Mouse (Mus musculus) T-helper 17 cell (primary cell): ENCODE measurements around the gene Fuca1.

ENCODE experiments used
- in situ Hi-C, 2 experiments: fragments of 300-600 bp; cut with MboI, MseI; formaldehyde crosslinking; loops; 1 replicate in 1 of 2; 2 replicates in 1 of 2; pipeline ENCODE4 v1.15.1; 2025; ENCODE audit warnings: high pct_unique_total_duplicates in 2 of 2

The Fuca1 gene

DNA sequence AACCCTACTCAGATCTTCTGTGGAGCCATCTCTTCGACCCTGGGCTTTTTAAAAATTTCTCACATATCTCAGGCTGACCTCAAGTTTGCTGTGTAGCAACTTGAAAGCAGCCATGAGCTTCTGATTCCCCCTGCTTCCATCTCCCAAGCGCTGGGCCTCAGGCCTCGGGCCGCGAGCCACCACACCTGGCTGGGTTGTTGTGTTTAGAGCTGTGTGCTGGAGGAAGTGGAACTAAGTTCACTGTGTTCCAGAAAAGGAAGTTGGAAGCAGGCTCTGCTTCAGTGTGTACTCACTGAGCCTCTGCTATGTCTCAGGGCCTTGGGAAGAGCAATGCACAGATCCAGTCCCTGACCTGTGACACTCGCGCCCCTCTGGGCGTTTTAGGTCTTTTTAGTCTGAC, 27.6 kb downstream of the Fuca1 start:
- in situ Hi-C loops: loop anchor here in 1 of 2 experiments (5.0 kb wide), 1 partner anchor 146 kb away; no protein-coding TSS in a partner anchor

DNA sequence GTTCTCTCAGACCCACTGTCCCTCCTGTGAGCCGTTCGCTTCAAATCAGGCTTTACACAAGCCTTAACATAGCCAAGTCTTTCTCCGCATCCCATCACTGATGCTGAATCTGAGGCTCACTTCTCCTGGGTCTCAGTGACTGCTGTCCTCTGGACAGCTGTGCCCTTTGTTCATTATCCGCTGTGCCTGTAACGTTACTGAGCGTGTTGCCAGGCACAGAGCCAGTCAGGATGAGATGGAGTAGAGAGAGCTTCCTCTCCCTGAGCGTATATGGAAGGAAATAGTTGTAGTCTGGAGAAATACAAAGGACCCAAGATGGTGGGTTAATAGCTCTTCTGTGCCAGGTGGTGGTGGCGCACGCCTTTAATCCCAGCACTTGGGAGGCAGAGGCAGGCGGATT, 28.9 kb downstream of the Fuca1 start:
- in situ Hi-C loops: loop anchor here in 1 of 2 experiments (5.0 kb wide), 1 partner anchor 147 kb away; no protein-coding TSS in a partner anchor

GRCm38 (mm10) chr4:135949911-135950310, 29.4 kb downstream of the Fuca1 start:
- in situ Hi-C loops: loop anchor here in 1 of 2 experiments (5.0 to 25.0 kb wide), 2 partner anchors 148 to 212 kb away; partner anchors contain the start of gene E2f2

DNA sequence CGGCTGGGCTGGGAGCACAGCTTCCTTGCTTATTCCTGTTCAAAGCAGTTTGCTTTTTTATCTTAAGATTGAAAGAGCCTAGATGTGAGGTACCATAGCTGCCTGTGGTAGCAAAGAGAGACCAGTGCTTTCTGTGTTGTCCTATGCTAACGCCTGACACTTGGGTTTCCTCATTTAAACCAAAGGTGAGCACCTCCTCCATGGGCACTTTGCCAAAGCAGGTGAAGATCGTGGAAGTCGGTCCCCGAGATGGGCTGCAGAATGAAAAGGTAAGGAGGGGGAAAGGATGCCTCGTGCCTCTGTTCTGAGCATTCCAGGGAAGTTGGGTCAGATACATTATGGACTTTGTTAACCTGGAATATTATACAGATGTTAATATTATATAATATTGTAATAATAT, 29.8 kb downstream of the Fuca1 start:
- in situ Hi-C loops: loop anchor here in 1 of 2 experiments (25.0 kb wide), 1 partner anchor 212 kb away; the partner anchor contains the start of gene E2f2

GRCm38 (mm10) chr4:135951505-135951904, 31.0 kb downstream of the Fuca1 start:
- in situ Hi-C loops: loop anchor here in 1 of 2 experiments (25.0 kb wide), 1 partner anchor 211 kb away; the partner anchor contains the start of gene E2f2

GRCm38 (mm10) chr4:135953179-135953578, 32.6 kb downstream of the Fuca1 start:
- in situ Hi-C loops: loop anchor here in 1 of 2 experiments (25.0 kb wide), 1 partner anchor 209 kb away; the partner anchor contains the start of gene E2f2

DNA sequence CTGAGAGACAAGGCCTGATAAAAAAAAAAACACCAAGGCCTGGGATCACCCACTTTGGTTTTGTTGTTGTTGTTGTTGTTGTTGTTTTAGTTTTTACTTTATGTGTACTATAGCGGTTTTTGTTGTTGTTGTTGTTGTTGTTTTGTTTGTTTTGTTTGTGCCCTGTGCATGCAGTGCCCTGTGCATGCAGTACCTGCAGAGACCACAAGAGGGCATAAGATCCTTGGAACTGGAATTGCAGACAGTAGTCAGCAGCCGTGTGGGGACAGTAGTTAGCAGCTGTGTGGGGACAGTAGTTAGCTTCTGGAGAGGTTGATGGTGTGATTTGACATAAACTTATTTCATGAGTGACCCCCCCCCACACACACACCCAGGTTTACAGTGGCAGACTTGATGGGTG, 33.7 kb downstream of the Fuca1 start:
- in situ Hi-C loops: loop anchor here in 1 of 2 experiments (25.0 kb wide), 1 partner anchor 208 kb away; the partner anchor contains the start of gene E2f2

- in situ Hi-C loops: loop anchor here in 1 of 2 experiments (25.0 kb wide), 1 partner anchor 206 kb away; the partner anchor contains the start of gene E2f2
These were observed 35.4 kb downstream of the Fuca1 start for GRCm38 (mm10) chr4:135955886-135956285.

- in situ Hi-C loops: loop anchor here in 1 of 2 experiments (25.0 kb wide), 1 partner anchor 204 kb away; the partner anchor contains the start of gene E2f2
These were observed 37.8 kb downstream of the Fuca1 start for GRCm38 (mm10) chr4:135958354-135958753.

- in situ Hi-C loops: loop anchor here in 1 of 2 experiments (25.0 kb wide), 1 partner anchor 202 kb away; the partner anchor contains the start of gene E2f2
These were observed 40.2 kb downstream of the Fuca1 start for GRCm38 (mm10) chr4:135960717-135961116.

DNA sequence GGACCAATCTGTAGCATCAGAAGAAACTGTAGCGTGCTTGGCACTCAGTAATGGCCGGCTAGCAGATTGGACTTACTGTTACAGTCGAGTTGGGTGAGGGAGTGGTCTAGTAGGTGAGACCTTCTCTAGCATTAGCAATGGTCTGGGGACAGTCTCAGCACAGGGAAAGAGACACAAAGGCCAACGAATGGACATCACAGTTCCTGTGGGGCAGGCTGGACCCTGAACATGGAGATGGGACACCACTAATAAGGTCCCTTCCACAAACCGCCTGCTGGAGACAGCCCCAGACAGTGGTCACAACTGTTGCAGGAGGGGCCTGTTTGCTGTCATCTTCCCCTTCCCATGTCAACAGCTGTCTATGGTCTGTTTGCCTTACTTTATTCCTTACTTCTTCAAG, 41.2 kb downstream of the Fuca1 start:
- in situ Hi-C loops: loop anchor here in 1 of 2 experiments (25.0 kb wide), 1 partner anchor 201 kb away; the partner anchor contains the start of gene E2f2

DNA sequence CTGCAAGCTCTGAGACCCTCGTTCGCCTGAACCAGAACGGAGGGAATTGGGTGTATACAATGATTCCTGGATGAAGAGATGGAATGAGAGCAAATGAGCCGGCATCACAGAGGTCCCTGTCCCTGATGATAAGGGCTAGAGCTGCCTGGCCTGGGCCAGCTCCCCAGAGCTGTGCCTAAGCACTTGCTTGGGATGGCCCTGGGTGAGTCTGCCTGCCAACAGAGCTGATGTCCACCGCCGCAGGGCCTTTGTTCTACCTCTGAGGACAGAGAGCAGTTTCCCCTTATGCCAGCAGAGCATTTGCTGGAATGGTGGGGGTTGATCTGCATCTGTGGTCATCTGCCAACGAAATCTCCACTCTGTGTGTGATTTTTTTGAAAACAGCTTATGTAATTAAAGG, 41.7 kb downstream of the Fuca1 start:
- in situ Hi-C loops: loop anchor here in 1 of 2 experiments (25.0 kb wide), 1 partner anchor 200 kb away; the partner anchor contains the start of gene E2f2

- in situ Hi-C loops: loop anchor here in 1 of 2 experiments (25.0 kb wide), 1 partner anchor 199 kb away; the partner anchor contains the start of gene E2f2
These were observed 42.4 kb downstream of the Fuca1 start for GRCm38 (mm10) chr4:135962946-135963345.

- in situ Hi-C loops: loop anchor here in 1 of 2 experiments (25.0 kb wide), 1 partner anchor 199 kb away; the partner anchor contains the start of gene E2f2
These were observed 43.1 kb downstream of the Fuca1 start, which contains the start of gene Gale for GRCm38 (mm10) chr4:135963457-135964193. TSS of gene Gale (plus strand) at chr4:135963727.

GRCm38 (mm10) chr4:135964426-135964825, 43.9 kb downstream of the Fuca1 start:
- in situ Hi-C loops: loop anchor here in 1 of 2 experiments (25.0 kb wide), 1 partner anchor 198 kb away; the partner anchor contains the start of gene E2f2

DNA sequence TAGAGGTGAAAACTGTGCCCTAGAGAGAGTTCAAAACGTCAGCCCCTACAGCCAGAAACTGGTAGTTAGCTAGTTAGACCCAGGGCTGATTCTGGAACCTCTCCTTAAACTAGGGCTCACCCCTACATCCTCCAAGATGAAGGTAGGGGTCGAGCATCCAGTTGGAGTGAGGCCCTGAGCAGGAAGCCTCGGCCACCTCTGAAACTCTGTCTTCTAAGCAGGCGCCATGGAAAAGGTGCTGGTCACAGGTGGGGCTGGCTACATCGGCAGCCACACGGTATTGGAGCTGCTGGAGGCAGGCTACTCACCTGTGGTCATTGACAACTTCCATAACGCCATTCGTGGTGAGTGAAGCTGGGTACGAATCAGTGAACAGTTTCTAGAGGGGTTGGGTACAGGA, 44.6 kb downstream of the Fuca1 start:
- in situ Hi-C loops: loop anchor here in 1 of 2 experiments (25.0 kb wide), 1 partner anchor 197 kb away; the partner anchor contains the start of gene E2f2

DNA sequence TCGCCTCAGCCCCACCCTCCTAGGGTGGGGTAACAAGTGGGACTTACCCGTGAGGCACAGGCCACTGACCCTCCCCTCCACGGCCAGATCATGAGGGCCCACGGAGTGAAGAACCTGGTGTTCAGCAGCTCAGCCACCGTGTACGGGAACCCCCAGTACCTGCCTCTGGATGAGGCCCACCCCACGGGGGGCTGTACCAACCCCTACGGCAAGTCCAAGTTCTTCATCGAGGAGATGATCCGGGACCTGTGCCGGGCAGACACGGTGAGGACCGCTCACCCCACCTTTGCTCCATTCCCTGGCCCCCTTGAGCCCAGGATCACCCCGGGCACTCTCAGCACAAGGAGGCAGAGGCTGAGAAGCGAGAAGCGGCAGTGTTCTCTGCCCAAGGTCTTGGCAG, 45.7 kb downstream of the Fuca1 start:
- in situ Hi-C loops: loop anchor here in 1 of 2 experiments (25.0 kb wide), 1 partner anchor 196 kb away; the partner anchor contains the start of gene E2f2

DNA sequence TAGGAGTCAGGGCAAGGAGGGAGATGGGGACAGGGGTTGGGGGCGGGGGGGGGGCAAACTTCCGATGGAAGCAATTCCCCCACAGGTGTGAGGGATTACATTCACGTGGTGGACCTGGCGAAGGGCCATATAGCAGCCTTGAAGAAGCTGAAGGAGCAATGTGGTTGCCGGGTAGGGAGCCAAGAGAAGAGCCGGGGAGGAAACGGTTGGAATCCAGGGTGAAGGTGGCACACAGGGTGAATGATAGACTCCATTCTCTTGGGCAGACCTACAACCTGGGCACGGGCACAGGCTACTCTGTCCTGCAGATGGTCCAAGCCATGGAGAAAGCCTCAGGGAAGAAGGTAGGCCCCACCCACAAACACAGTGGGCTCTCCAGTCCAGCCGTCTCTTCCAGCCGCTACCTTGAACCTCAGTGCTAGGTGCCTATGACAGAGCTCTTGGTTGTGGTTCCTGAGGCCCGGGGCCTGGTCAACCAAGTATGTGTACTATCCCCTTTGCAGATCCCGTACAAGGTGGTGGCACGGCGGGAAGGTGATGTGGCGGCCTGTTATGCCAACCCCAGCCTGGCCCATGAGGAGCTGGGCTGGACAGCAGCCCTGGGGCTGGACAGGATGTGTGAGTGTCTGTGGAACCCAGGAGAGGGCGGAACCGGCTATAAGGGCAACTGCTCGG, 46.7 kb downstream of the Fuca1 start:
- in situ Hi-C loops: loop anchor here in 1 of 2 experiments (25.0 kb wide), 1 partner anchor 195 kb away; the partner anchor contains the start of gene E2f2

DNA sequence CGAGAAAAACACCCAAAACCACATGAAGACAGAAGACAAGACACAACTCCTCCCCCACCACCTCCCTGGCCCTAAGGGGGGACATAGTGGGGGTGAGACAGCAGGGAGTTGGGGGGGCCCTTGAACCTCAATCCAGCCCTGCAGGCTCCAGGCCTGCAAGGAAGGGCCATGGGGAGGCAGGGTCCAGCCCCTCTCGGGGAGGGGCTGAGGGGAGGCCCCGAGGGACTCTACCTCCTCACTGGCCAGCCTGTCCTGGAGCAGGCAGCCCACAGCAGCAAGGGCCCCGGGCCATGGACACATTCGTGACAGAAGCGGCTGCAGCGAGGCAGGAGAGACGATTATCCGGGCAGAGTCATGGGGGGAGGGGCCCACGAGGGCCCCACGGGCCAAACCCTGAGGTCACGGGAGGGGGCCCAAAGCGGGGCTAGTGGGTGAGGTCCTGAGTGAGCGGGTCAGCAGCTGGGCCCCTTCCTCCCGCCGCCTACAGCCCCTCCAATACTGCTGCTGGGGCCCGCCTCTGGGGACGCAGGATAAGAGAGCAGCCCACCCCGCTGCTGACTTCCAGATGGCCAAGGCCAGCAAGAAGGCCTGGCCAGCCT, 47.8 kb downstream of the Fuca1 start:
- in situ Hi-C loops: loop anchor here in 1 of 2 experiments (25.0 kb wide), 1 partner anchor 194 kb away; the partner anchor contains the start of gene E2f2

DNA sequence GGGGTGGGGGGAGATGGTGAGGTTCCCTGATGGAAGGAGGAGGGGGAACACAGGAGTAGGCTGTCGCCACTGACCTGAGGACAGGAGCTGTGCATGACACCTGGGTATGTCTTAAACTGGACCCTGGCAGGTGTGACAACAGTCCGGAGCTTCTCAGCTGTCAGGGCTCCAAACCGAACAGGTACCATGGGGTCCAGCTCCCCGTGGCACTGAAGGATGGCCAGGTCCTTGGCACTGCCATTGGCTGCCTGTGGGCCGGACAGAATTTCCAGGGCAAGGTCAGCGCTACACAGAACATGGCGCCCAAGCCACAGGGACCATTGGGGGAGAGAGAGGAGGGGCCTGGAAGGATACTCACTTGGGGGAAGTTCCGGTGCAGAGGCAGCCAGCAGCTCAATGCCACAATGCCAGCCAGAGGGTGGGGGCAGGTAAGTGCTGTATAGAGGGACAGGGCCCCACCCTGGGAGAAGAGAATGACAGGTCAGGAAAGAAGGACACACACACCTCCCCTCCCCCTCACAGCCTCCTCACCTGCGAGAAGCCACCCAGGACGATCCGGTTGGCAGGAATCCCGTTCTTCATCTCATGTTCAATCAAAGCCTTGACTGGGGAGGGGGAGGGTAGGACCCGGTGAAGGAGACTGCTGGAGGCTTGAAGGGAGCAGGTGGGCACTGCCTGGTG, 48.7 kb downstream of the Fuca1 start:
- in situ Hi-C loops: loop anchor here in 1 of 2 experiments (25.0 kb wide), 1 partner anchor 193 kb away; the partner anchor contains the start of gene E2f2
